9 mouse cellular contexts compared by ENCODE assay signal in genomic region chr12:29128844-29129243, GRCm38 (mm10).
DNase-seq lines count a peak whose midpoint lies in the region; ATAC-seq and TF ChIP-seq lines count a peak whose summit lies in the region.
"Had no signal": no experiment of that assay in that cellular context is flagged by ENCODE, and none has a peak within 500 bp of the region (broad histone marks: within the 10 kb centered on the region; RNA-seq: fewer than 3 reads in every experiment).

No protein-coding gene starts in this region.

- H3K9ac ChIP-seq in forebrain, postnatal 0 days, result no peak overlapping the region
- H3K9ac ChIP-seq in intestine, embryonic 16.5 days (ENCODE audit: low read depth, low read length), result no peak overlapping the region
- no peak overlapping the region for H3K9ac ChIP-seq in midbrain, embryonic 14.5 days (replicated peaks; ENCODE audit: low read length)
- H3K9ac ChIP-seq: liver, embryonic 13.5 days had no signal

- peak; percentile 53 for DNase-seq in forebrain, postnatal 0 days
- DNase-seq in forebrain, embryonic 10.5 days (ENCODE audit: extremely low spot score, low spot score), result no peak
- DNase-seq in thymus, postnatal 25 days, result peak; percentile 6
- DNase-seq in thymus, postnatal 36 days, result no peak
- DNase-seq in midbrain, embryonic 14.5 days, result peak; percentile 68
- no peak for DNase-seq in natural killer cell, adult 2 months (ENCODE audit: low spot score in 2 of 2)
- DNase-seq in cerebellum, adult 18-20 months, result no peak
- DNase-seq: liver, embryonic 13.5 days had no signal

- ATAC-seq in forebrain, postnatal 0 days, result peak; percentile 79
- ATAC-seq in intestine, embryonic 16.5 days, result peak; percentile 40; the same call in 1 of the 2 replicates
- no peak for ATAC-seq in midbrain, embryonic 14.5 days (ENCODE audit: low FRiP score, low TSS enrichment)

- H3K4me1 ChIP-seq in forebrain, postnatal 0 days (ENCODE audit: insufficient read depth), result peaks cover 2% of the 10 kb centered on the region
- H3K4me1 ChIP-seq in forebrain, embryonic 10.5 days, result no peaks in the 10 kb centered on the region
- no peaks in the 10 kb centered on the region for H3K4me1 ChIP-seq in intestine, embryonic 16.5 days (ENCODE audit: control insufficient read depth, insufficient read depth, low read length)
- H3K4me1 ChIP-seq in midbrain, embryonic 14.5 days (ENCODE audit: control insufficient read depth, insufficient read depth, low read length), result 0 out of 2 replicates have a peak, but pooled peaks cover 5% of the 10 kb centered on the region
- H3K4me1 ChIP-seq: liver, embryonic 13.5 days had no signal

- WGBS in forebrain, postnatal 0 days, result 51% methylated on average over 10 of the region's 10 CpGs
- 69% methylated on average over 10 of the region's 10 CpGs for WGBS in forebrain, embryonic 10.5 days
- 25% methylated on average over 10 of the region's 10 CpGs for WGBS in intestine, embryonic 16.5 days
- WGBS in midbrain, embryonic 14.5 days, result 55% methylated on average over 10 of the region's 10 CpGs

- no peaks in the 10 kb centered on the region for H3K36me3 ChIP-seq in forebrain, postnatal 0 days (ENCODE audit: insufficient read depth)
- no peaks in the 10 kb centered on the region for H3K36me3 ChIP-seq in forebrain, embryonic 10.5 days (replicated peaks)
- H3K36me3 ChIP-seq in intestine, embryonic 16.5 days (ENCODE audit: control insufficient read depth, insufficient read depth, low read length), result no peaks in the 10 kb centered on the region
- H3K36me3 ChIP-seq in midbrain, embryonic 14.5 days (ENCODE audit: control insufficient read depth, insufficient read depth, low read length), result no peaks in the 10 kb centered on the region
- H3K36me3 ChIP-seq: liver, embryonic 13.5 days had no signal

- no peaks in the 10 kb centered on the region for H3K9me3 ChIP-seq in forebrain, postnatal 0 days (ENCODE audit: low read length)
- no peaks in the 10 kb centered on the region for H3K9me3 ChIP-seq in forebrain, embryonic 10.5 days
- H3K9me3 ChIP-seq in intestine, embryonic 16.5 days (ENCODE audit: control insufficient read depth, low read length), result no peaks in the 10 kb centered on the region
- H3K9me3 ChIP-seq in midbrain, embryonic 14.5 days (ENCODE audit: control insufficient read depth, low read length), result no peaks in the 10 kb centered on the region
- H3K9me3 ChIP-seq: liver, embryonic 13.5 days had no signal

- peak; percentile 73 for TF ChIP-seq CTCF in forebrain, postnatal 0 days (IDR thresholded peaks at IDR 0.05; ENCODE audit: low read depth)

- H3K27ac ChIP-seq in forebrain, postnatal 0 days (ENCODE audit: low read depth, low read length), result no peak overlapping the region
- no peak overlapping the region for H3K27ac ChIP-seq in forebrain, embryonic 10.5 days
- no peak overlapping the region for H3K27ac ChIP-seq in intestine, embryonic 16.5 days (ENCODE audit: low read length)
- H3K27ac ChIP-seq in midbrain, embryonic 14.5 days (replicated peaks; ENCODE audit: low read depth, low read length), result no peak overlapping the region
- H3K27ac ChIP-seq: liver, embryonic 13.5 days had no signal

- no peak overlapping the region for H3K4me2 ChIP-seq in forebrain, postnatal 0 days (ENCODE audit: low read depth)
- no peak overlapping the region for H3K4me2 ChIP-seq in intestine, embryonic 16.5 days (ENCODE audit: low read depth, low read length)
- no peak overlapping the region for H3K4me2 ChIP-seq in midbrain, embryonic 14.5 days (ENCODE audit: low read length)
- H3K4me2 ChIP-seq: liver, embryonic 13.5 days had no signal

- no peak overlapping the region for H3K4me3 ChIP-seq in forebrain, postnatal 0 days (ENCODE audit: low read depth, low read length)
- H3K4me3 ChIP-seq in forebrain, embryonic 10.5 days, result no peak overlapping the region
- no peak overlapping the region for H3K4me3 ChIP-seq in intestine, embryonic 16.5 days (ENCODE audit: low read length)
- no peak overlapping the region for H3K4me3 ChIP-seq in midbrain, embryonic 14.5 days (replicated peaks; ENCODE audit: low read depth, low read length)
- H3K4me3 ChIP-seq: liver, embryonic 13.5 days had no signal

- H3K27me3 ChIP-seq in forebrain, postnatal 0 days (ENCODE audit: insufficient read depth, low read length), result no peaks in the 10 kb centered on the region
- no peaks in the 10 kb centered on the region for H3K27me3 ChIP-seq in forebrain, embryonic 10.5 days (ENCODE audit: poor library complexity, severe bottlenecking)
- no peaks in the 10 kb centered on the region for H3K27me3 ChIP-seq in intestine, embryonic 16.5 days (replicated peaks; ENCODE audit: control insufficient read depth, insufficient read depth, low read length)
- H3K27me3 ChIP-seq in midbrain, embryonic 14.5 days (ENCODE audit: control insufficient read depth, insufficient read depth, low read length), result no peaks in the 10 kb centered on the region
- H3K27me3 ChIP-seq: liver, embryonic 13.5 days had no signal

Comparison
In these comparisons a context has a peak if more than half of its experiments do, and no peak if none do; other contexts are left out.
1. DNase-seq: peak in forebrain, postnatal 0 days (single experiment), thymus, postnatal 25 days (single experiment) and midbrain, embryonic 14.5 days (single experiment); none in forebrain, embryonic 10.5 days (single experiment), thymus, postnatal 36 days (0 of 2), natural killer cell, adult 2 months (0 of 2) and cerebellum, adult 18-20 months (0 of 2).